Mouse (Mus musculus): ENCODE results near the gene Flii.
A peak's percentile ranks its signal among the peaks of the same experiment; 100 is the strongest.

DNA sequence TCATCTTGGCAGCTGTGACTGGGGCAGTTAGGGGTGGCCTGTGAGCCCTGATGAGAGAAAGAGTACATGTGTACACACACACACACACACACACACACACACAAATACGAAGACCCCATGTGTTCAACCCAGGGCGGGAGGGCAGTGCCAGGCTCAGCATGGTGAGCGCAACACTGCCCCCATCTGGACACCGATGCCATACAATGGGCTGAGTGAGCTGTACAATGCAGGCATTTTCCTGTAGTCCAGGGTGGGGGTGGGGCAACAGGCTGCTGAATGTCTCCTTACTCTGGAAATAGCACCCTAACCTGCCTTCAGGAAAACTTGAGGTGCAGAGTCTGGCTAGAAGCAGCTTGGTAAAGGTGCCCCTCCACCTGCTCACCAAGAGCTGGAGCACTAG lies 23.9 kb downstream of the Flii start:
- TF ChIP-seq POLR2A (IDR thresholded peaks at IDR 0.05; ENCODE audit: extremely low read depth, insufficient read depth, low read length) (no peak), CTCF (IDR thresholded peaks at IDR 0.05; ENCODE audit: extremely low read depth, insufficient read depth, low read length) (peak; percentile 81)
